Mouse (Mus musculus) ES-E14 (cell line): ENCODE measurements at regions not wholly inside any gene's neighbourhood (a gene's known extent, or its start where the extent isn't known, plus 50 kb on each side); places are given as distances from the start of the nearest gene placed in this dataset.
A peak's percentile ranks its signal among the peaks of the same experiment; 100 is the strongest.

Experiments
- DNase-seq: peaks from one replicate; pipeline ENCODE4 v3.0.0-alpha.2; 2013; ENCODE audit warnings: low read depth, low spot score
- H3K27ac ChIP-seq: 2 replicates; pipeline ENCODE4 v1.5.1; 2012; ENCODE audit warnings: low read depth, mild to moderate bottlenecking, low read length, moderate library complexity, mixed read lengths; ENCODE audit not compliant: poor library complexity, insufficient read depth, severe bottlenecking
- H3K36me3 ChIP-seq: 2 replicates; pipeline ENCODE4 v1.6.1; 2012; ENCODE audit warnings: mild to moderate bottlenecking, low read length, moderate library complexity, mixed read lengths; ENCODE audit not compliant: control insufficient read depth, poor library complexity, insufficient read depth, severe bottlenecking
- H3K4me1 ChIP-seq, 2 experiments: fragments of 150-350 bp in 1 of 2; sonication (generic) in 1 of 2; 2 replicates each; pipeline ENCODE4 v1.6.1; 2012; ENCODE audit warnings: low read length in 2 of 2, mild to moderate bottlenecking in 1 of 2, mixed read lengths in 1 of 2; ENCODE audit not compliant: control insufficient read depth in 2 of 2, insufficient read depth in 2 of 2, poor library complexity in 1 of 2
- H3K4me3 ChIP-seq, 2 experiments: fragments of 150-350 bp in 1 of 2; sonication (generic) in 1 of 2; 2 replicates each; pipeline ENCODE4 v1.5.1; 2012; ENCODE audit warnings: low read length in 2 of 2, low read depth in 1 of 2, mild to moderate bottlenecking in 1 of 2, mixed read lengths in 1 of 2; ENCODE audit not compliant: insufficient read depth in 1 of 2, poor library complexity in 1 of 2, severe bottlenecking in 1 of 2
- H3K9ac ChIP-seq: 2 replicates; pipeline ENCODE4 v1.6.1; 2012; ENCODE audit warnings: low read depth, mild to moderate bottlenecking, low read length, mixed read lengths; ENCODE audit not compliant: poor library complexity, insufficient read depth, severe bottlenecking
- H3K9me3 ChIP-seq: fragments of 150-350 bp; sonication (generic); 2 replicates; pipeline ENCODE4 v1.6.1; 2012; ENCODE audit warnings: low read depth, mild to moderate bottlenecking, low read length; ENCODE audit not compliant: control insufficient read depth, insufficient read depth
- CHD2 ChIP-seq: IDR thresholded peaks from 2 replicates; pipeline ENCODE4 v1.6.1; 2014; ENCODE audit warnings: mild to moderate bottlenecking, low read depth, low read length, inconsistent platforms
- HCFC1 ChIP-seq: IDR thresholded peaks from 2 replicates; pipeline ENCODE4 v1.6.1; 2012; ENCODE audit warnings: low read length, inconsistent platforms, borderline replicate concordance; ENCODE audit not compliant: insufficient read depth
- MAFK ChIP-seq: IDR thresholded peaks from 2 replicates; pipeline ENCODE4 v1.6.1; 2014; ENCODE audit warnings: mild to moderate bottlenecking, low read depth, low read length, inconsistent platforms; ENCODE audit not compliant: insufficient read depth
- ZC3H11A ChIP-seq: IDR thresholded peaks from 2 replicates; pipeline ENCODE4 v1.6.1; 2012; ENCODE audit warnings: low read depth, mild to moderate bottlenecking, inconsistent platforms, low read length, borderline replicate concordance
- ZNF384 ChIP-seq: IDR thresholded peaks from 2 replicates; pipeline ENCODE4 v1.6.1; 2012; ENCODE audit warnings: low read depth, low read length, inconsistent platforms
- in situ Hi-C, 2 experiments: fragments of 600-800 bp; cut with MboI; formaldehyde crosslinking; loops; one replicate each; pipeline ENCODE4 v1.15.1; 2025; ENCODE audit warnings: low sequenced_read_pairs in 2 of 2, inconsistent platforms in 1 of 2; ENCODE audit not compliant: unreplicated experiment in 2 of 2

GRCm38 (mm10) chrX:130596631-130597030 is 847.1 kb downstream of the Diaph2 start:
- Histone ChIP-seq H3K36me3 (no peaks in the 10 kb centered on the region), H3K9ac (no peak overlapping the region), H3K27ac (no peak overlapping the region; the same call in 1 of the 2 replicates), H3K9me3 (no peaks in the 10 kb centered on the region), H3K4me1 (peaks cover 0 to 3% of the 10 kb centered on the region in 2 experiments; a peak in 2 of 4 replicates), H3K4me3 (no peak overlapping the region)
- no peak for TF ChIP-seq ZC3H11A
- no peak for TF ChIP-seq CHD2
- no peak for TF ChIP-seq ZNF384
- TF ChIP-seq HCFC1 = no peak
- TF ChIP-seq MAFK = no peak
- peak; percentile 25 for DNase-seq
- in situ Hi-C loops = no loop called here

GRCm38 (mm10) chrX:130601911-130602310 is 852.4 kb downstream of the Diaph2 start:
- Histone ChIP-seq H3K4me1 (peaks cover 0 to 3% of the 10 kb centered on the region in 2 experiments; a peak in 2 of 4 replicates), H3K9me3 (no peaks in the 10 kb centered on the region), H3K27ac (no peak overlapping the region), H3K4me3 (no peak overlapping the region), H3K36me3 (no peaks in the 10 kb centered on the region), H3K9ac (no peak overlapping the region)
- no peak for TF ChIP-seq HCFC1
- TF ChIP-seq MAFK = no peak
- no peak for TF ChIP-seq ZNF384
- TF ChIP-seq ZC3H11A = no peak
- TF ChIP-seq CHD2 = no peak
- in situ Hi-C loops = no loop called here
- no peak for DNase-seq

- Histone ChIP-seq H3K9ac (no peak overlapping the region), H3K4me1 (no peaks in the 10 kb centered on the region), H3K36me3 (no peaks in the 10 kb centered on the region), H3K4me3 (no peak overlapping the region), H3K27ac (no peak overlapping the region), H3K9me3 (no peaks in the 10 kb centered on the region)
- no peak for TF ChIP-seq CHD2
- no peak for TF ChIP-seq ZC3H11A
- no peak for TF ChIP-seq MAFK
- TF ChIP-seq HCFC1 = no peak
- no peak for TF ChIP-seq ZNF384
- no peak for DNase-seq
- in situ Hi-C loops = no loop called here
Measured at GRCm38 (mm10) chrX:130638513-130638912, 889.0 kb downstream of the Diaph2 start.

- no peak for TF ChIP-seq MAFK
- no peak for TF ChIP-seq ZNF384
- TF ChIP-seq HCFC1 = no peak
- TF ChIP-seq ZC3H11A = no peak
- TF ChIP-seq CHD2 = no peak
- Histone ChIP-seq H3K4me1 (no peaks in the 10 kb centered on the region), H3K27ac (no peak overlapping the region), H3K36me3 (no peaks in the 10 kb centered on the region), H3K4me3 (no peak overlapping the region), H3K9me3 (no peaks in the 10 kb centered on the region), H3K9ac (no peak overlapping the region)
- no peak for DNase-seq
- in situ Hi-C loops = no loop called here
Measured at GRCm38 (mm10) chrX:130655815-130656214, 906.3 kb downstream of the Diaph2 start.

- H3K36me3 ChIP-seq = no peaks in the 10 kb centered on the region
- in situ Hi-C loops = no loop called here
- no peak overlapping the region for H3K4me3 ChIP-seq
- H3K9me3 ChIP-seq = no peaks in the 10 kb centered on the region
- TF ChIP-seq CHD2 = no peak
- TF ChIP-seq ZC3H11A = no peak
- H3K4me1 ChIP-seq = no peaks in the 10 kb centered on the region
- DNase-seq = no peak
- no peak overlapping the region for H3K27ac ChIP-seq
- H3K9ac ChIP-seq = no peak overlapping the region
Measured at GRCm38 (mm10) chrX:130684381-130684780, 934.8 kb downstream of the Diaph2 start.
